Mouse (Mus musculus): ENCODE data around the gene Hspa1l. TPM values are rescaled to one million over a fixed set of nuclear protein-coding genes. Genes with fewer than 3 reads are reported as not detected.
"Not testable (repeated sequence)": the region's sequence is repeated elsewhere in the genome, so short reads cannot be mapped to it uniquely, and the experiment has no call there.

Hspa1l gene
- polyA plus RNA-seq, 1 experiment = 2.4 TPM

DNA sequence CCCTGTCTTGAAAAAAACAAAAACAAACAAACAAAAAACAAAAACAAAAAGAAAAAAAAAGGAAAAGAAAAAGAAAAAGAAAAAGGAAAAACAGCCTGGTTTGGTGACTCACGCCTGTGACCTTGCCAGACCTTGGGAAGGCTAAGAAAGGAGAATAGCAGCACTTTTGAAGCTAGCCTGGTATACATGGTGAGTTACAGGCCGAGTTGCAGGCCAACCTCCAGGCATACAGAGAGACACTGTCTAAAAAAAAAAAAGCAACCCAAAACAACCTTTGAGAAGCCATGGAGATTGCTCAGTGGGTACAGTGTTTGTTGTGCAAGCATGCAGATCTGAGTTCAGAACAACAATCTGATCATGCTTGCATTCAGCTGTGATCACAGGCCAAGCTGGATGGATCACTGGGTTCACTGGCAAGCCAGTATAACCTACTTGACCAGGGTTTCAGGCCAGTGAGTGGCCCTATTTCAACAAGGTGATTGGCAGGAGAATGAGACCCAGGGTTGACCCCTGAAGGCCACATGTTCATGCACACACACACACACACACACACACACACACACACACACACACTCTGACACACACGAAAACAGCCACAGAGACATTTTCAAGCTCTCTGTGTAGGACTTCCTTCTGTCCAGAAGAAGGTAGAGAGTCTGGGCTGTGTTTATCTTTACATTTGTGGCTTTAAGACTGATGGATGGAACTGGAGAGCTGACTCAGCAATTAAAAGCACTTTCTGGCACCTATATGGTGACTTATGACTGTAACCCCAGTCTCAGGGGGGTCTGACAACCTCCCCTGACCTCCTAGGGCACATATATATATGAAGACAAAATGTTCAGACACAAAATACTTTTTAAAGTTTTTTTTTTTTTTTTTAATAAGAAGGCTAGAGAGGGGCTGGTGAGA, 3.3 kb downstream of the Hspa1l start:
- DNase-seq (ENCODE audit: low read depth) = no peak

DNA sequence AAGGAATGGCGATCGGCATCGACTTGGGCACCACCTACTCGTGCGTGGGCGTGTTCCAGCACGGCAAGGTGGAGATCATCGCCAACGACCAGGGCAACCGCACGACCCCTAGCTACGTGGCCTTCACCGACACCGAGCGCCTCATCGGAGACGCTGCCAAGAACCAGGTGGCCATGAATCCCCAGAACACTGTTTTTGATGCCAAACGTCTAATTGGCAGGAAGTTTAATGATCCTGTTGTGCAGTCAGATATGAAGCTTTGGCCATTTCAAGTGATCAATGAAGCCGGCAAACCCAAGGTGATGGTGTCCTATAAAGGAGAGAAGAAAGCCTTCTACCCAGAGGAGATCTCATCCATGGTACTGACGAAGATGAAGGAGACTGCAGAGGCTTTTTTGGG, 4.5 kb downstream of the Hspa1l start:
- no peak for DNase-seq (ENCODE audit: low read depth)

GRCm38 (mm10) chr17:34978239-34978638, 5.7 kb downstream of the Hspa1l start:
- DNase-seq (ENCODE audit: low read depth) = no peak

DNA sequence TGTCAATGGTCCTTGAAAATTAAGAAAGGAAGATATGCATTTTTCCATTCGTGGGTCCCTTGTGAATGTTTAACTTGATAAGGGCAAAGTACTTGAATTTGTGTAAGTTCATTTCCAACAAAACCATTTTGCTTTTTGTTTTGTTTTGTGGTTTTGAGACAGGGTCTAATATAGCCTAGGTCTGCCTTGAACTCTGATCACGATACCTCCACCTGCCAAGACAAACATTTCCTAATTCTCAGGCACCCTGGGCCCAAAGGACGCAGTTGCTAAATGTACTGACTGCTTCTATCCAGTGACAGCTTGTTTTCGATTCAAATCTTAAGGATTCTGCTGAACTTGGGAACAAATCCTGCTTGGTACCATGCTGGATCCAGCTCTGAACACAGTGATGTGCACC, 7.1 kb downstream of the Hspa1l start:
- no peak for DNase-seq (ENCODE audit: low read depth)

DNA sequence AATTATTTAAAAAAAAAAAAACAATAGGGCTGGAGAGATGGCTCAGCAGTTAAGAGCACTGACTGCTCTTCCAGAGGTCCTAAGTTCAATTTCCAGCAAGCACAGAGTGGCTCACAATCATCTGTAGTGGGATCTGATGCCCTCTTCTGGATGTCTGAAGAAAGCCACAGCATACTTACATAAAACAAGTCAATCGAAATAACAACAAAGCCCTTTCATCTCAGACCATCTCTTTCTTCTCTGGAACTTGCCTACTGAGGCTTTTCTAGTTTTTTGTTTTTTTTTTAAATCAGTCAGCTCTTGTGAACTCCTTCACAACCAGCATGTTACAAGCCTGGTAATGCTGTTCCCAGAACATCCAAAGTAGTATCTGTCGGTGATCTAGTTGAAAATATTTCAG, 8.2 kb downstream of the Hspa1l start:
- DNase-seq (ENCODE audit: low read depth) = no peak

- no peak for DNase-seq (ENCODE audit: low read depth)
Measured at GRCm38 (mm10) chr17:34981690-34982180, 9.2 kb downstream of the Hspa1l start, which contains the start of gene Lsm2. Gene Lsm2, plus strand, starts transcription at chr17:34981862.

DNA sequence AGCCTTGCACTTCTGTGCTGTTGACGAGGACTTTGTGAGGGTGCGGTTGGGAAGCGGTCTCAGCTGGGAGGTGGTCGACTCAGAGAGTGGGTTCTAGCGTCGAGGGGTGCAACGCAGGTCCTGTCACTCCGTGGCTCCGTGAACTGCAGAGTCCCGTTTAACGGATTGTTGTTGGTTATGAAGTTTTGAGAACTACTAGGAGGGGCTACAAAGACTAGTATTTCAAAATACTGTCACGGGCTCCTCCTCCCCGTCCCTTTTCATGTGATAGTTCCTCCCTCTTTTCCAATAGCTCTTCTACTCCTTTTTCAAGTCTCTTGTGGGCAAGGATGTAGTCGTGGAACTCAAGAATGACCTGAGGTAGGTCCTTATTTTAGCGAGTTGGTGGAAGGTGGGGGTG, 9.8 kb downstream of the Hspa1l start:
- no peak for DNase-seq (ENCODE audit: low read depth)

DNA sequence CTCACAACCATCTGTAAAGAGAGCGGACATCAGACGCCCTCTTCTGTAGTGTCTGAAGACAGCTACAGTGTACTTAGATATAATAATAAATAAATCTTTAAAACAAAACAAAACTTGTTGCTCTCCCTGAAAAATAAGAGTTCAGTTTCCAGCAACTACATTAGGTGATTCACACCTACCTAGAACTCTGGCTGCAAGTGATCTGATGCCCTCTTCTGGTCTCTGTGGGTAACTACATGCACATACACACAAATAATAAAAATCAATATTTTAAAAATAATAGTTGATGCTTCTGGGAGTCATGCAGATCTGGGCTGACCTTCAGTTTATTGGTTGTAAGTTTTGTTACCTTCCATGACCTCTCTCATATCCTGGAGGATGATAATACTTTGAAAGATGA, 11.7 kb downstream of the Hspa1l start:
- DNase-seq (ENCODE audit: low read depth) = no peak

DNA sequence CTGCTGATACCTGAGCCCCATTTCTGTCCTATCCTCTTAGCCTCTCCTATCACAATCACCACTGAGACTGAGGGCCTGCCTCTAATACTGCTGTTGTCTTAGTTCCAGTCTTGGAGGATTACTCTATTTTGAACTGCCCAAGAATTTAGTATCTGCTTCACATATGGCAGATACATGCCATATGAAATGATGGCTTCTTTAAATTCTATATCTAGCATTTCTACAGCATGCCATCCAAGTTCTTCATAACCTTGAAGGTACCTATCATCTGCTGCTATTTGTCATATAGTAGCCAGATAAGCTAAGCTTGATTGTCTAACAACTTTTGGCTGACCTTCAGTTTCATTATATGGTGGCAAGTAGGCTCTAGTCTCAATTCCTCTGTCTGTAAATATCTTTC, 22.2 kb downstream of the Hspa1l start:
- DNase-seq (ENCODE audit: low read depth) = no peak

DNA sequence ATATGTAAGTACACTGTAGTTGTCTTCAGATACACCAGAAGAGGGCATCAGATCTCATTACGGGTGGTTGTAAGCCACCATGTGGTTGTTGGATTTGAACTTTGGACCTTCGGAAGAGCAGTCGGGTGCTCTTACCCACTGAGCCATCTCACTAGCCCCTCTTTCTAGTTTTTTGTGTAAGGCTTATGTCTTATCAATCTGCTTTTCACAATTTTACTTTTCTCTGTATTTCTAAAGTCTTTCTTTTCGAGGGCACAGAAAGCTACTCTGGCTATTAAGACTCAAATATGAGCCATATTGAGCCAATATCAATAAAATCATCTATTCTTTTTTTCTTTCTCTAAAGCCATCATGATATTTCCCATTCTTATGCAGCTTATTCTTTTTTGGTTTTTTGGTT, 22.7 kb downstream of the Hspa1l start:
- DNase-seq (ENCODE audit: low read depth) = not testable (repeated sequence)

- DNase-seq (ENCODE audit: low read depth) = not testable (repeated sequence)
Measured at GRCm38 (mm10) chr17:34995927-34996326, 23.4 kb downstream of the Hspa1l start.

GRCm38 (mm10) chr17:34996411-34997141, 24.1 kb downstream of the Hspa1l start:
- DNase-seq (ENCODE audit: low read depth) = no peak

DNA sequence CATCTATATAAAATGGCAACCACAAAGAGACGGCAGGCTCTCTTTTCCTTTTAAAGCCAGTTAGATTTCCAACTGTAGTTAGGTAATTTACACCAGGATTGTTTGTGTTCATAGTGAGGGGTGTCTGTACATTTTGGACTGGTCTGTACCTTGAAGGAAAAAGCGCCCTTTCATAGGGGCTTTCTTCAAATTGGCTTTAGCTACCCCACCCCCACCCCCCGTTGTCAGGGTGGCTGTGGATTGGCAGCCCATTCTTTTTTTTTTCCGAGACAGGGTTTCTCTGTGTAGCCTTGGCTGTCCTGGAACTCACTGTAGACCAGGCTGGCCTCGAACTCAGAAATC, 24.6 kb downstream of the Hspa1l start:
- DNase-seq (ENCODE audit: low read depth) = no peak

DNA sequence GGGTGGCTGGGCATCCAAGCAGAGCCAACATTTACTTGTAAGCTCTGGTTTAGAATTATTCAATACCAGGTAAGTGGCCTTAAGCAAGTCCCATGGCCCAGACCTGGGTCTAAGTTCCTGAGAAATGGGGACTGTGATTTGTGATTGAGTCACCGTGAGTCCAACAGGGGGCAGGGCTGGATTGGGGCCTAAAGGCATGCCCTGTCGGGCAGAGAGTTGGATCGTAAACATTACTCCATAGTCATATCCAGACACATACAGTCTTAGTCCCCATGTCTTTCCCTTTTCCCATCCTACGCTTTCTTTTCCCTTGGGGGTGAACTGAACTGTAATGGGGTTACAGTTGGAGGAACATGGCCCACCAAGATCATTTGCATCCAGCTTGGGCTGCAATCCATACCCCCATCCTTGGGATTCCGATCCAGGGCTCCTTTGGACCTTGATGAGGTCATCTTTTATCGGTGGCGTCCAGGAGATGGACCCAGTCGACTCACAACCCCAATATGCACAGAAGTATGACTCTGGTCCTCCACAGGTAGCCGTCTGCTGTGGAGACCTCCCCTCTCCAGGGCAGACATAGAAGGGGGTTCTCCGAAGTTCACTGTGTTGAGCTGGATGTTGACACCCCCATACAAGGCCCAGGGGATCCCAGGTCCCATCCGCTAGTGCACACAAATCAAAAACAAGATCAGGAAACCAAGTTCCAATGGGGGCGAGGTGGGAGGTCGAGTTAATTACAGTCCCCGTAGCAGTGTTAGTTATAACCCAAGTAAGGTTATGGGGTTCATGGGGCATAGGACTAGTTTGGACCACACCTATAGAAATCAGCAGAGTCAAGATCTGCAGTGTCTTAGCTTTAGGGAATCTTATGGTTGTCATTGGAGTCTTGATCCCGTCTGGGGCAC, 26.3 kb downstream of the Hspa1l start:
- no peak for DNase-seq (ENCODE audit: low read depth)

GRCm38 (mm10) chr17:34999871-35000716, 27.6 kb downstream of the Hspa1l start:
- not testable (repeated sequence) for DNase-seq (ENCODE audit: low read depth)

DNA sequence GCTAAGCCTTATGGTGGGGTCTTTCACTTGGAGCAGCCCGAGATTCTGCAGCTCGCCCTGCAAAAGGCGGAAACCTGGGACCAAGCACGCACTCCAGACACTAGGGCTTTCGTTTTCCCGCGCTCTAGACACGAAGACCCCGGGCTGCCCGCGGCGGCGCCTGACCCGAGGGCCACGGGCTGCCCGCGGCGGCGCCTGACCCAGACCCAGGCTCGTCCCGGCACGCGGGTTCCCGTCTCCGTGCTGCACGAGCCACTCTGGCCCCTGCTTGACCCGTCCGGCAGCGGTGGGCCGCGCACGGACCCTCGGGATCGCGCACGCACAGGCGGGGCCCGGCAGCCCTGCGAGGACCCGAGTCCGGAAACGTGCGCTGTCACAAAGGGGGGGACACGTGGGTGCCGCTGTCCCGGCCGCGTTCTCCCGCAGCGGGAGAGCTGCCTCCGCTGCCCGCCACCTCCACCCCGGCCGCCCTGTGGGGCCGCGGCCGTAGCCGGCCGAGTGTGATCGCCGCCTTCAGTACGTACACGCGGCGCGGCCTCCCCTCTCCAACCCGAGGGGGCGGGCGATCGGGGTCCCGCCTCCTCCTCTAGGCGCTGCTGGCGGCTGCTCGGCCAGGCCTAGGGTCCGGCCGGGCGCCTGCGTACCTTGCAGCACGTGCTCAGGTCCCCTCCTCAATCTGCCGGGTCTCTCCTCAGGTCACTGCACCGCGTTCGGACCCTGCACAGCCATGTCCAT, 28.4 kb downstream of the Hspa1l start, which contains the start of gene Vars:
Vars (plus strand) TSS at position 271 of the 735 bp plus-strand sequence.
- no peak for DNase-seq (ENCODE audit: low read depth)

GRCm38 (mm10) chr17:35001452-35002152, 29.1 kb downstream of the Hspa1l start:
- DNase-seq (ENCODE audit: low read depth) = no peak

GRCm38 (mm10) chr17:35002153-35002865, 29.8 kb downstream of the Hspa1l start:
- no peak for DNase-seq (ENCODE audit: low read depth)
